Comparison of ENCODE assay signal across 12 mouse cellular contexts in the genomic region with DNA sequence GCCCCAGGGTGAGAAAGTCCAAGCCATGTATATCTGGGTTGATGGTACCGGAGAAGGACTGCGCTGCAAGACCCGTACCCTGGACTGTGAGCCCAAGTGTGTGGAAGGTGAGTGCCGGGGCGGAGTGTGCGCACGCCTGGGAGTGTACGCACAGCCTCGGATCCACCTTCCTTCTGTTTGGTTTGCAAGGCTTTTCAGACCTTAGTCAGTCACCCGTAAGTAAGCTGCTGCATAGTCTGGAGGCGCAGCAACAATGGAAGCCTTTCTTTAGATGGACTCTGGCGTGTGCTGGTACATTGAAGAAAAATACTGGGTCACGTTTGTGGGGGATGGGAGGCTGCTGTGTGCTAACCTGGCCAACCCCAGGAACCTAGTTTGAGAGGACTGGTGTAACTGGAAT. TPM values are rescaled to one million over a fixed set of nuclear protein-coding genes. Genes with fewer than 3 reads are reported as not detected.
DNase-seq lines count a peak whose midpoint lies in the region; ATAC-seq and TF ChIP-seq lines count a peak whose summit lies in the region.
"Had no signal": no experiment of that assay in that cellular context is flagged by ENCODE, and none has a peak within 500 bp of the region (broad histone marks: within the 10 kb centered on the region; RNA-seq: fewer than 3 reads in every experiment).

No protein-coding gene starts in this region.

- ATAC-seq in forebrain, embryonic 12.5 days (ENCODE audit: low FRiP score) = no peak
- no peak for ATAC-seq in CD4-positive, CD25-positive, alpha-beta regulatory T cell, adult 4 months

- H3K36me3 ChIP-seq in forebrain, embryonic 12.5 days (replicated peaks) = peaks cover 49% of the 10 kb centered on the region

- WGBS in lung, adult 2 months = 85% methylated on average over 13 of the region's 13 CpGs
- WGBS in forebrain, embryonic 12.5 days = 29% methylated on average over 13 of the region's 13 CpGs

- 0 out of 2 replicates have a peak, but pooled peaks have one; percentile 5 for TF ChIP-seq POLR2A in lung, adult 2 months (IDR thresholded peaks at IDR 0.05; ENCODE audit: borderline replicate concordance, extremely low read depth, low read depth, low read length)

- H3K9me3 ChIP-seq in forebrain, embryonic 12.5 days = no peaks in the 10 kb centered on the region

- H3K9ac ChIP-seq in forebrain, embryonic 12.5 days = no peak overlapping the region

- no peak for DNase-seq in lung, adult 2 months
- no peak for DNase-seq in lung, postnatal 4 days
- peak; percentile 53 for DNase-seq in mesoderm, embryonic 11.5 days (ENCODE audit: low read depth, low spot score)
- peak; percentile 94 for DNase-seq in retina, postnatal 1 day
- no peak for DNase-seq in layer of hippocampus, postnatal 14 days (ENCODE audit: low spot score in 2 of 2)
- DNase-seq in lung, postnatal 36 days = no peak
- DNase-seq: cerebellum, postnatal 14 days; thymus, postnatal 14 days had no signal

- no peak overlapping the region for H3K27ac ChIP-seq in forebrain, embryonic 12.5 days

- H3K27me3 ChIP-seq in forebrain, embryonic 12.5 days = no peaks in the 10 kb centered on the region

- H3K4me1 ChIP-seq in lung, adult 2 months (ENCODE audit: control insufficient read depth, insufficient read depth, low read length) = peaks cover 5% of the 10 kb centered on the region
- peaks cover 42% of the 10 kb centered on the region for H3K4me1 ChIP-seq in forebrain, embryonic 12.5 days

- peak overlapping the region; percentile 79 for H3K4me2 ChIP-seq in forebrain, embryonic 12.5 days

- no peak for TF ChIP-seq CTCF in lung, adult 2 months (IDR thresholded peaks at IDR 0.05; ENCODE audit: insufficient read depth, low read length)

- no peak overlapping the region for H3K4me3 ChIP-seq in lung, adult 2 months (replicated peaks; ENCODE audit: extremely low read depth, low read depth, low read length)
- peak overlapping the region; percentile 15; the same call in 1 of the 2 replicates for H3K4me3 ChIP-seq in forebrain, embryonic 12.5 days (replicated peaks)

RNA-seq across cellular contexts. Expression of a gene that starts 3.0 kb away (rescaled TPM):
- 0.43 and 0.44 TPM in 2 replicates for polyA plus RNA-seq in lung, adult 2 months (2012; rRNA removed)
- 0.79 and 0.85 TPM in 2 replicates for polyA plus RNA-seq in forebrain, embryonic 12.5 days (2016; fragmentation: Nextera tagmentation; extraction: Ambion mirVana)
- 1 to 10 TPM; 1.7 to 2.8 TPM for total RNA-seq in layer of hippocampus, postnatal 14 days (2021)
- under 1 TPM; 0.38 to 0.81 TPM for polyA plus RNA-seq in CD4-positive, CD25-positive, alpha-beta regulatory T cell, adult 4 months (2017; shearing (Covaris generic))

RNA-seq across cellular contexts. Expression of a gene that starts 3.3 kb away (rescaled TPM):
- polyA plus RNA-seq in lung, adult 2 months (2012; rRNA removed) = 190 and 219 TPM in 2 replicates
- polyA plus RNA-seq in forebrain, embryonic 12.5 days (2016; fragmentation: Nextera tagmentation; extraction: Ambion mirVana) = 108 and 119 TPM in 2 replicates
- total RNA-seq in layer of hippocampus, postnatal 14 days (2021) = 1,000 to 10,000 TPM; 1,538 to 1,706 TPM
- 10 to 100 TPM; 29.7 to 36.7 TPM for polyA plus RNA-seq in CD4-positive, CD25-positive, alpha-beta regulatory T cell, adult 4 months (2017; shearing (Covaris generic))

RNA-seq across cellular contexts. Expression of a gene that starts 11.5 kb away (rescaled TPM):
- polyA plus RNA-seq in lung, adult 2 months (2012; rRNA removed) = not detected in 2 replicates
- polyA plus RNA-seq in forebrain, embryonic 12.5 days (2016; fragmentation: Nextera tagmentation; extraction: Ambion mirVana) = not detected in 2 replicates
- not detected for total RNA-seq in layer of hippocampus, postnatal 14 days (2021)
- polyA plus RNA-seq in CD4-positive, CD25-positive, alpha-beta regulatory T cell, adult 4 months (2017; shearing (Covaris generic)) = under 1 TPM in 1 of 2 experiments, not detected in 1; 0.48 TPM
- total RNA-seq: hematopoietic stem cell, adult 5-6 weeks; layer of hippocampus, postnatal 25 days had no signal

RNA-seq across cellular contexts. Expression of a gene that starts 28.9 kb away (rescaled TPM):
- polyA plus RNA-seq in lung, adult 2 months (2012; rRNA removed) = not detected in 2 replicates
- polyA plus RNA-seq in forebrain, embryonic 12.5 days (2016; fragmentation: Nextera tagmentation; extraction: Ambion mirVana) = 0.57 and 0.60 TPM in 2 replicates
- total RNA-seq in layer of hippocampus, postnatal 14 days (2021) = not detected
- polyA plus RNA-seq in CD4-positive, CD25-positive, alpha-beta regulatory T cell, adult 4 months (2017; shearing (Covaris generic)) = under 1 TPM in 1 of 2 experiments, not detected in 1; 0.20 TPM
- total RNA-seq: hematopoietic stem cell, adult 5-6 weeks; layer of hippocampus, postnatal 25 days had no signal

RNA-seq across cellular contexts. Expression of a gene that starts 59.1 kb away (rescaled TPM):
- 0.08 and 0.25 TPM in 2 replicates for polyA plus RNA-seq in lung, adult 2 months (2012; rRNA removed)
- 0.19 TPM in 1 of 2 replicates, not detected in the other for polyA plus RNA-seq in forebrain, embryonic 12.5 days (2016; fragmentation: Nextera tagmentation; extraction: Ambion mirVana)
- total RNA-seq in layer of hippocampus, postnatal 14 days (2021) = 1 to 10 TPM in 1 of 2 experiments, under 1 TPM in 1; 0.88 to 1.0 TPM
- under 1 TPM in 1 of 2 experiments, not detected in 1; 0.20 TPM for polyA plus RNA-seq in CD4-positive, CD25-positive, alpha-beta regulatory T cell, adult 4 months (2017; shearing (Covaris generic))
- total RNA-seq: hematopoietic stem cell, adult 5-6 weeks had no signal

Comparison
In these comparisons a context has a peak if more than half of its experiments do, and no peak if none do; other contexts are left out.
1. DNase-seq: peak in mesoderm, embryonic 11.5 days (single experiment) and retina, postnatal 1 day (single experiment); none in lung, adult 2 months (single experiment), lung, postnatal 4 days (0 of 2), layer of hippocampus, postnatal 14 days (0 of 2) and lung, postnatal 36 days (single experiment).